In genomic region chr5:25047670-25048069, GRCm38 (mm10) we compare ENCODE assay signal across 9 mouse cellular contexts.
"Had no signal": no experiment of that assay in that cellular context is flagged by ENCODE, and none has a peak within 500 bp of the region (broad histone marks: within the 10 kb centered on the region; RNA-seq: fewer than 3 reads in every experiment).

No protein-coding gene starts in this region.

- DNase-seq: kidney, postnatal 14 days; liver, embryonic 13.5 days; lung, adult 2 months; lung, postnatal 36 days; right cerebral cortex, postnatal 14 days; thymus, postnatal 4 days had no signal

- H3K27ac ChIP-seq: kidney, embryonic 15.5 days; limb, embryonic 15.5 days; liver, embryonic 13.5 days; midbrain, embryonic 13.5 days had no signal

- H3K4me3 ChIP-seq: kidney, embryonic 15.5 days; limb, embryonic 15.5 days; liver, embryonic 13.5 days; midbrain, embryonic 13.5 days had no signal
